13 mouse cellular contexts compared by ENCODE assay signal in genomic region chr14:23640665-23641064, GRCm38 (mm10).
DNase-seq lines count a peak whose midpoint lies in the region; ATAC-seq and TF ChIP-seq lines count a peak whose summit lies in the region.
"Had no signal": no experiment of that assay in that cellular context is flagged by ENCODE, and none has a peak within 500 bp of the region (broad histone marks: within the 10 kb centered on the region; RNA-seq: fewer than 3 reads in every experiment).

No protein-coding gene starts in this region.

- ATAC-seq in intestine, postnatal 0 days: no peak
- ATAC-seq in intestine, embryonic 16.5 days: no peak
- ATAC-seq: inflammation-experienced regulatory T-cells, adult 6 months had no signal

- H3K9me3 ChIP-seq in intestine, postnatal 0 days (ENCODE audit: control insufficient read depth): no peaks in the 10 kb centered on the region
- H3K9me3 ChIP-seq in intestine, embryonic 16.5 days (ENCODE audit: control insufficient read depth, low read length): no peaks in the 10 kb centered on the region
- H3K9me3 ChIP-seq: heart, embryonic 13.5 days; stomach, embryonic 15.5 days had no signal

- H3K27ac ChIP-seq in intestine, postnatal 0 days (ENCODE audit: low read depth, low read length): no peak overlapping the region
- H3K27ac ChIP-seq in intestine, embryonic 16.5 days (ENCODE audit: low read length): no peak overlapping the region
- H3K27ac ChIP-seq in cortical plate, adult 2 months (ENCODE audit: insufficient read depth, low read length): no peak overlapping the region
- H3K27ac ChIP-seq: heart, embryonic 13.5 days; stomach, embryonic 15.5 days had no signal

- WGBS in intestine, postnatal 0 days: 47% methylated on average over 2 of the region's 2 CpGs
- WGBS in intestine, embryonic 16.5 days: 44% methylated on average over 2 of the region's 2 CpGs
- 29% methylated on average over 2 of the region's 2 CpGs for WGBS in lung, adult 2 months

- H3K9ac ChIP-seq in intestine, postnatal 0 days (ENCODE audit: low read depth, low read length): no peak overlapping the region
- no peak overlapping the region for H3K9ac ChIP-seq in intestine, embryonic 16.5 days (ENCODE audit: low read depth, low read length)
- H3K9ac ChIP-seq: heart, embryonic 13.5 days; stomach, embryonic 15.5 days had no signal

- H3K4me1 ChIP-seq in intestine, postnatal 0 days (replicated peaks; ENCODE audit: control insufficient read depth, insufficient read depth, low read length): no peaks in the 10 kb centered on the region; the same call in 1 of the 2 replicates
- no peaks in the 10 kb centered on the region for H3K4me1 ChIP-seq in intestine, embryonic 16.5 days (ENCODE audit: control insufficient read depth, insufficient read depth, low read length)
- no peaks in the 10 kb centered on the region for H3K4me1 ChIP-seq in lung, adult 2 months (ENCODE audit: control insufficient read depth, insufficient read depth, low read length)
- H3K4me1 ChIP-seq in cortical plate, adult 2 months (ENCODE audit: control insufficient read depth, insufficient read depth, low read length): peaks cover 8% of the 10 kb centered on the region
- H3K4me1 ChIP-seq: stomach, embryonic 15.5 days had no signal

- no peak for TF ChIP-seq POLR2A in lung, adult 2 months (IDR thresholded peaks at IDR 0.05; ENCODE audit: borderline replicate concordance, extremely low read depth, low read depth, low read length)
- TF ChIP-seq POLR2A in cortical plate, adult 2 months (IDR thresholded peaks at IDR 0.05; ENCODE audit: extremely low read depth, insufficient read depth, low read length): no peak

- H3K4me3 ChIP-seq in intestine, postnatal 0 days (ENCODE audit: low read depth, low read length): no peak overlapping the region
- no peak overlapping the region for H3K4me3 ChIP-seq in intestine, embryonic 16.5 days (ENCODE audit: low read length)
- no peak overlapping the region for H3K4me3 ChIP-seq in lung, adult 2 months (replicated peaks; ENCODE audit: extremely low read depth, low read depth, low read length)
- no peak overlapping the region for H3K4me3 ChIP-seq in cortical plate, adult 2 months (ENCODE audit: insufficient read depth, low read length)
- H3K4me3 ChIP-seq: heart, embryonic 13.5 days; stomach, embryonic 15.5 days had no signal

- no peaks in the 10 kb centered on the region for H3K36me3 ChIP-seq in intestine, postnatal 0 days (ENCODE audit: control insufficient read depth, insufficient read depth)
- no peaks in the 10 kb centered on the region for H3K36me3 ChIP-seq in intestine, embryonic 16.5 days (ENCODE audit: control insufficient read depth, insufficient read depth, low read length)
- H3K36me3 ChIP-seq: heart, embryonic 13.5 days; stomach, embryonic 15.5 days had no signal

- peak; percentile 40 for TF ChIP-seq CTCF in intestine, postnatal 0 days (IDR thresholded peaks at IDR 0.05; ENCODE audit: low read depth)
- TF ChIP-seq CTCF in lung, adult 2 months (IDR thresholded peaks at IDR 0.05; ENCODE audit: insufficient read depth, low read length): peak; percentile 19; the same call in 1 of the 2 replicates
- TF ChIP-seq CTCF in cortical plate, adult 2 months (IDR thresholded peaks at IDR 0.05; ENCODE audit: extremely low read depth, insufficient read depth, low read length): peak; percentile 55

- DNase-seq in lung, adult 2 months: no peak
- DNase-seq in lung, postnatal 4 days: no peak
- peak; percentile 59 for DNase-seq in adrenal gland, adult 2 months
- no peak for DNase-seq in retina, embryonic 14.5 days (ENCODE audit: low spot score)
- DNase-seq: cerebellum, postnatal 25 days; right cerebral cortex, postnatal 4 days had no signal

- H3K27me3 ChIP-seq in intestine, postnatal 0 days (replicated peaks; ENCODE audit: control insufficient read depth, insufficient read depth, low read length): no peaks in the 10 kb centered on the region
- no peaks in the 10 kb centered on the region for H3K27me3 ChIP-seq in intestine, embryonic 16.5 days (replicated peaks; ENCODE audit: control insufficient read depth, insufficient read depth, low read length)
- H3K27me3 ChIP-seq: stomach, embryonic 15.5 days had no signal

- H3K4me2 ChIP-seq in intestine, postnatal 0 days (replicated peaks; ENCODE audit: low read depth): no peak overlapping the region
- H3K4me2 ChIP-seq in intestine, embryonic 16.5 days (ENCODE audit: low read depth, low read length): no peak overlapping the region
- H3K4me2 ChIP-seq: heart, embryonic 13.5 days; liver, embryonic 11.5 days; stomach, embryonic 15.5 days had no signal
